Comparison of ENCODE assay signal across 10 mouse cellular contexts in the genomic region with DNA sequence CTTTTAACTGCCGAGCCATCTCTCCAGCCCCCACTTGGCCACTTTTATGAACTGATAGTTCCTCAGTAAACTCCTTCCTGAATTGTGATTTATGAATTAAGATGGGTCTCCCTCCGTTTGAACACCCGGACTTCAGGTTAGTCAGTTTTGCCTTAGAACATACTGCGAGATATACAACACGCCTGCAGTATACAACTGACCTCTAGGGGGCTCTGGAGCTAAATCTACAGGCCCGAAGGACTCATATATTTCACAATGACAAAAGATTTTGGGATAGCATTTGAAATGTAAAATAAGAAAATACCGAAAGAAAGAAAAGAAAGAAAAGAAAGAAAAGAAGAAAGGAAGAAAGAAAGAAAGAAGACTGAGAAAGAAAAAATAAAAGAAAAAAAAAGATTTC. TPM values are rescaled to one million over a fixed set of nuclear protein-coding genes. Genes with fewer than 3 reads are reported as not detected.
DNase-seq lines count a peak whose midpoint lies in the region; ATAC-seq and TF ChIP-seq lines count a peak whose summit lies in the region.
"Had no signal": no experiment of that assay in that cellular context is flagged by ENCODE, and none has a peak within 500 bp of the region (broad histone marks: within the 10 kb centered on the region; RNA-seq: fewer than 3 reads in every experiment).

No protein-coding gene starts in this region.

- WGBS in intestine, embryonic 14.5 days: 47% methylated on average over 7 of the region's 7 CpGs
- WGBS in intestine, embryonic 15.5 days: 36% methylated on average over 7 of the region's 7 CpGs

- H3K27ac ChIP-seq in intestine, embryonic 14.5 days (ENCODE audit: low read depth): no peak overlapping the region
- no peak overlapping the region for H3K27ac ChIP-seq in intestine, embryonic 15.5 days
- no peak overlapping the region for H3K27ac ChIP-seq in left cerebral cortex, adult 2 months
- H3K27ac ChIP-seq: embryonic facial prominence, embryonic 15.5 days; macrophage had no signal

- DNase-seq in intestine, embryonic 14.5 days (ENCODE audit: low spot score): peak; percentile 82
- DNase-seq in MEL-GATA-1-ER (ENCODE audit: extremely low read depth, low read depth): peak; percentile 52
- DNase-seq in cerebellum, adult 11-12 months: peak; percentile 16
- DNase-seq in gastrocnemius, postnatal 10 days: peak; percentile 68
- DNase-seq in left cerebral cortex, adult 2 months (ENCODE audit: extremely low spot score in 1 of 2, low spot score in 2 of 2): peak; percentile 43 to 65
- peak; percentile 81 for DNase-seq in retina, embryonic 14.5 days (ENCODE audit: low spot score)
- peak; percentile 90 for DNase-seq in thymus, postnatal 4 days

- H3K4me2 ChIP-seq in intestine, embryonic 14.5 days (ENCODE audit: low read length): no peak overlapping the region
- no peak overlapping the region for H3K4me2 ChIP-seq in intestine, embryonic 15.5 days (replicated peaks)
- H3K4me2 ChIP-seq: embryonic facial prominence, embryonic 15.5 days had no signal

- H3K36me3 ChIP-seq in intestine, embryonic 14.5 days (ENCODE audit: control insufficient read depth, insufficient read depth, low read length): no peaks in the 10 kb centered on the region
- no peaks in the 10 kb centered on the region for H3K36me3 ChIP-seq in intestine, embryonic 15.5 days
- H3K36me3 ChIP-seq: embryonic facial prominence, embryonic 15.5 days had no signal

- H3K9me3 ChIP-seq in intestine, embryonic 14.5 days (ENCODE audit: control insufficient read depth, low read length): no peaks in the 10 kb centered on the region
- no peaks in the 10 kb centered on the region for H3K9me3 ChIP-seq in intestine, embryonic 15.5 days
- H3K9me3 ChIP-seq: embryonic facial prominence, embryonic 15.5 days had no signal

- H3K4me3 ChIP-seq in intestine, embryonic 14.5 days (ENCODE audit: low read depth, low read length): no peak overlapping the region
- H3K4me3 ChIP-seq in intestine, embryonic 15.5 days (replicated peaks): no peak overlapping the region
- no peak overlapping the region for H3K4me3 ChIP-seq in left cerebral cortex, adult 2 months
- H3K4me3 ChIP-seq: embryonic facial prominence, embryonic 15.5 days had no signal

- H3K27me3 ChIP-seq in intestine, embryonic 14.5 days (replicated peaks; ENCODE audit: control insufficient read depth, insufficient read depth, low read length): peaks cover 22% of the 10 kb centered on the region
- peaks cover 11% of the 10 kb centered on the region for H3K27me3 ChIP-seq in intestine, embryonic 15.5 days (replicated peaks)

- TF ChIP-seq CTCF in left cerebral cortex, adult 2 months (IDR thresholded peaks at IDR 0.05): peak; percentile 82

- no peak overlapping the region for H3K9ac ChIP-seq in intestine, embryonic 14.5 days (ENCODE audit: low read length)
- no peak overlapping the region for H3K9ac ChIP-seq in intestine, embryonic 15.5 days
- H3K9ac ChIP-seq: embryonic facial prominence, embryonic 15.5 days had no signal

- intact Hi-C loops in left cerebral cortex, adult 2 months (cut with DNase I): loop anchor here (5.0 to 10.0 kb wide), 2 partner anchors 162 to 270 kb away; partner anchors contain the start of gene H2-Ob

- ATAC-seq in intestine, embryonic 14.5 days (replicated peaks; ENCODE audit: low FRiP score, low TSS enrichment, low read depth): no peak
- no peak for ATAC-seq in intestine, embryonic 15.5 days

- no peaks in the 10 kb centered on the region for H3K4me1 ChIP-seq in intestine, embryonic 14.5 days (replicated peaks; ENCODE audit: control insufficient read depth, insufficient read depth, low read length)
- no peaks in the 10 kb centered on the region for H3K4me1 ChIP-seq in intestine, embryonic 15.5 days (replicated peaks)
- H3K4me1 ChIP-seq: embryonic facial prominence, embryonic 15.5 days had no signal

RNA-seq across cellular contexts. Expression of gene H2-Oa, which starts 16.9 kb away (rescaled TPM):
- polyA plus RNA-seq in intestine, embryonic 14.5 days (2014; fragmentation: Nextera tagmentation; extraction: Ambion mirVana): 0.75 and 1.1 TPM in 2 replicates
- polyA plus RNA-seq in intestine, embryonic 15.5 days (2015; fragmentation: Nextera tagmentation; extraction: Ambion mirVana): 0.66 and 0.85 TPM in 2 replicates
- not detected for total RNA-seq in gastrocnemius, postnatal 10 days (2021)
- under 1 TPM in 1 of 2 experiments, not detected in 1; 0.47 TPM for total RNA-seq in left cerebral cortex, adult 2 months (2021)

RNA-seq across cellular contexts. Expression of gene Col11a2, which starts 36.0 kb away (rescaled TPM):
- 0.44 and 0.66 TPM in 2 replicates for polyA plus RNA-seq in intestine, embryonic 14.5 days (2014; fragmentation: Nextera tagmentation; extraction: Ambion mirVana)
- 0.90 and 1.0 TPM in 2 replicates for polyA plus RNA-seq in intestine, embryonic 15.5 days (2015; fragmentation: Nextera tagmentation; extraction: Ambion mirVana)
- total RNA-seq in gastrocnemius, postnatal 10 days (2021): 100 to 1,000 TPM in 1 of 2 experiments, 10 to 100 TPM in 1; 72.0 to 106 TPM
- total RNA-seq in left cerebral cortex, adult 2 months (2021): 10 to 100 TPM; 11.3 to 15.2 TPM

RNA-seq across cellular contexts. Expression of gene Rxrb, which starts 43.7 kb away (rescaled TPM):
- 21.5 and 28.5 TPM in 2 replicates for polyA plus RNA-seq in intestine, embryonic 14.5 days (2014; fragmentation: Nextera tagmentation; extraction: Ambion mirVana)
- 41.8 and 45.0 TPM in 2 replicates for polyA plus RNA-seq in intestine, embryonic 15.5 days (2015; fragmentation: Nextera tagmentation; extraction: Ambion mirVana)
- 10 to 100 TPM; 40.7 to 43.1 TPM for total RNA-seq in gastrocnemius, postnatal 10 days (2021)
- total RNA-seq in left cerebral cortex, adult 2 months (2021): 10 to 100 TPM; 84.7 to 86.2 TPM

RNA-seq across cellular contexts. Expression of gene Slc39a7, which starts 43.8 kb away (rescaled TPM):
- polyA plus RNA-seq in intestine, embryonic 14.5 days (2014; fragmentation: Nextera tagmentation; extraction: Ambion mirVana): 86.4 and 89.5 TPM in 2 replicates
- polyA plus RNA-seq in intestine, embryonic 15.5 days (2015; fragmentation: Nextera tagmentation; extraction: Ambion mirVana): 151 and 172 TPM in 2 replicates
- 10 to 100 TPM; 64.1 to 75.4 TPM for total RNA-seq in gastrocnemius, postnatal 10 days (2021)
- 100 to 1,000 TPM in 1 of 2 experiments, 10 to 100 TPM in 1; 98.6 to 104 TPM for total RNA-seq in left cerebral cortex, adult 2 months (2021)

RNA-seq across cellular contexts. Expression of gene H2-DMa, which starts 44.1 kb away (rescaled TPM):
- polyA plus RNA-seq in intestine, embryonic 14.5 days (2014; fragmentation: Nextera tagmentation; extraction: Ambion mirVana): 11.0 and 13.5 TPM in 2 replicates
- polyA plus RNA-seq in intestine, embryonic 15.5 days (2015; fragmentation: Nextera tagmentation; extraction: Ambion mirVana): 11.3 and 13.4 TPM in 2 replicates
- 1 to 10 TPM; 4.6 to 6.1 TPM for total RNA-seq in gastrocnemius, postnatal 10 days (2021)
- 10 to 100 TPM; 23.3 to 28.2 TPM for total RNA-seq in left cerebral cortex, adult 2 months (2021)

Comparison
In these comparisons a context has a peak if more than half of its experiments do, and no peak if none do; other contexts are left out.
1. DNase-seq: peak in every context shown above with its lines; median percentile 90 in thymus, postnatal 4 days; 82 in intestine, embryonic 14.5 days; 81 in retina, embryonic 14.5 days; 68 in gastrocnemius, postnatal 10 days; 54 in left cerebral cortex, adult 2 months; 52 in MEL-GATA-1-ER; 16 in cerebellum, adult 11-12 months.
2. RNA of gene Col11a2, which starts 36.0 kb away (total RNA-seq): 72.0 to 106 TPM in gastrocnemius, postnatal 10 days; 11.3 to 15.2 TPM in left cerebral cortex, adult 2 months; every median in the first group is over 4 times any median in the second.